Mouse (Mus musculus) limb, embryonic 12.5 days (tissue): ENCODE data around the gene Gpr108. TPM values are rescaled to one million over a fixed set of nuclear protein-coding genes. Genes with fewer than 3 reads are reported as not detected.

ENCODE experiments used
- ATAC-seq: fragments of 200-750 bp; cut with Nextera tagmentation; 2 replicates; pipeline ENCODE4 v1.8.0; 2017; ENCODE audit warnings: low read depth, moderate TSS enrichment; ENCODE audit not compliant: insufficient number of reproducible peaks, insufficient read depth, low FRiP score, low TSS enrichment
- H3K27ac ChIP-seq: fragments of 300-500 bp; sonication (generic); 2 replicates; pipeline ENCODE4 v1.5.1; 2016; ENCODE audit warnings: mild to moderate bottlenecking, moderate library complexity
- H3K27me3 ChIP-seq: fragments of 300-500 bp; sonication (generic); 2 replicates; pipeline ENCODE4 v1.6.1; 2016; ENCODE audit warnings: mild to moderate bottlenecking, moderate library complexity
- H3K36me3 ChIP-seq: fragments of 300-500 bp; sonication (generic); 2 replicates; pipeline ENCODE4 v1.6.1; 2016; ENCODE audit warnings: mild to moderate bottlenecking, moderate library complexity
- H3K4me1 ChIP-seq: fragments of 300-500 bp; sonication (generic); replicated peaks from 2 replicates; pipeline ENCODE4 v1.6.1; 2016
- H3K4me2 ChIP-seq: fragments of 300-500 bp; sonication (generic); 2 replicates; pipeline ENCODE4 v1.6.1; 2016; ENCODE audit warnings: mild to moderate bottlenecking, moderate library complexity
- H3K4me3 ChIP-seq: fragments of 300-500 bp; sonication (generic); replicated peaks from 2 replicates; pipeline ENCODE4 v1.5.1; 2016; ENCODE audit warnings: mild to moderate bottlenecking
- H3K9ac ChIP-seq: fragments of 300-500 bp; sonication (generic); replicated peaks from 2 replicates; pipeline ENCODE4 v1.6.1; 2016; ENCODE audit warnings: mild to moderate bottlenecking, moderate library complexity
- H3K9me3 ChIP-seq: fragments of 300-500 bp; sonication (generic); 2 replicates; pipeline ENCODE4 v1.6.1; 2016; ENCODE audit warnings: mild to moderate bottlenecking, moderate library complexity
- WGBS: fragments of 180-500 bp; shearing (Covaris S2); methylation state at CpG from one replicate; pipeline ENCODE4 v1.1.7; 2016; 5-methylcytosine and 5-hydroxymethylcytosine counted together
- polyA plus RNA-seq: library from polyadenylated mRNA; unstranded; fragments of >200 nt; fragmentation: Nextera tagmentation; extraction: Ambion mirVana; gene quantifications from 2 replicates; pipeline ENCODE4 v1.2.1, GENCODE M21; 2016

Gpr108 gene
- polyA plus RNA-seq, 1 experiment from 2014 or later, result 30.0 TPM

- Histone ChIP-seq H3K9ac (no peak overlapping the region), H3K27ac (no peak overlapping the region), H3K27me3 (peaks cover 34% of the 10 kb centered on the region), H3K9me3 (no peaks in the 10 kb centered on the region), H3K4me2 (no peak overlapping the region), H3K36me3 (no peaks in the 10 kb centered on the region), H3K4me3 (no peak overlapping the region), H3K4me1 (peaks cover 8% of the 10 kb centered on the region; the same call in 1 of the 2 replicates)
- whole genome bisulfite sequencing, result 72% methylated on average over 9 of the region's 9 CpGs
- ATAC-seq, result no peak
Observed at GRCm38 (mm10) chr17:57271301-57271700, 23.1 kb upstream of the Gpr108 start.

- Histone ChIP-seq H3K36me3 (peaks cover 17% of the 10 kb centered on the region), H3K27me3 (peaks cover 2% of the 10 kb centered on the region; the same call in 1 of the 2 replicates), H3K4me2 (no peak overlapping the region), H3K4me1 (0 out of 2 replicates have a peak, but pooled peaks cover 5% of the 10 kb centered on the region), H3K9me3 (no peaks in the 10 kb centered on the region), H3K9ac (no peak overlapping the region), H3K4me3 (no peak overlapping the region), H3K27ac (no peak overlapping the region)
- 89% methylated on average over 6 of the region's 6 CpGs for WGBS
- ATAC-seq, result no peak
Observed at GRCm38 (mm10) chr17:57267556-57268126, 19.4 kb upstream of the Gpr108 start.

GRCm38 (mm10) chr17:57264972-57265945, 17.0 kb upstream of the Gpr108 start:
- Histone ChIP-seq H3K4me3 (peak overlapping the region; percentile 17; the same call in 1 of the 2 replicates), H3K27ac (no peak overlapping the region), H3K9me3 (no peaks in the 10 kb centered on the region), H3K9ac (no peak overlapping the region), H3K27me3 (no peaks in the 10 kb centered on the region), H3K4me2 (peak overlapping the region; percentile 43), H3K36me3 (peaks cover 40% of the 10 kb centered on the region), H3K4me1 (0 out of 2 replicates have a peak, but pooled peaks cover 5% of the 10 kb centered on the region)
- ATAC-seq, result peak; percentile 59; the same call in 1 of the 2 replicates
- 24% methylated on average over 22 of the region's 22 CpGs for WGBS

GRCm38 (mm10) chr17:57264164-57264563, 15.9 kb upstream of the Gpr108 start:
- H3K36me3 ChIP-seq, result peaks cover 51% of the 10 kb centered on the region

GRCm38 (mm10) chr17:57262901-57263550, 14.8 kb upstream of the Gpr108 start:
- whole genome bisulfite sequencing, result 89% methylated on average over 17 of the region's 17 CpGs
- H3K4me2 ChIP-seq, result no peak overlapping the region
- H3K9me3 ChIP-seq, result no peaks in the 10 kb centered on the region
- H3K36me3 ChIP-seq, result peaks cover 62% of the 10 kb centered on the region
- H3K9ac ChIP-seq, result no peak overlapping the region
- H3K4me1 ChIP-seq, result 0 out of 2 replicates have a peak, but pooled peaks cover 5% of the 10 kb centered on the region
- no peak overlapping the region for H3K27ac ChIP-seq
- no peak overlapping the region for H3K4me3 ChIP-seq
- ATAC-seq, result no peak
- H3K27me3 ChIP-seq, result no peaks in the 10 kb centered on the region

More at GRCm38 (mm10) chr17:57264164-57264563, 15.9 kb upstream of the Gpr108 start:
- H3K4me2 ChIP-seq, result no peak overlapping the region
- H3K27me3 ChIP-seq, result no peaks in the 10 kb centered on the region
- H3K27ac ChIP-seq, result no peak overlapping the region
- no peak overlapping the region for H3K4me3 ChIP-seq
- no peak for ATAC-seq
- no peak overlapping the region for H3K9ac ChIP-seq
- 85% methylated on average over 2 of the region's 2 CpGs for WGBS
- H3K9me3 ChIP-seq, result no peaks in the 10 kb centered on the region
- 0 out of 2 replicates have a peak, but pooled peaks cover 5% of the 10 kb centered on the region for H3K4me1 ChIP-seq

- WGBS, result 57% methylated on average over 1 of the region's 1 CpGs
- ATAC-seq, result no peak
Observed at GRCm38 (mm10) chr17:57261796-57262195, 13.6 kb upstream of the Gpr108 start.

GRCm38 (mm10) chr17:57261286-57261685, 13.0 kb upstream of the Gpr108 start:
- Histone ChIP-seq H3K4me2 (no peak overlapping the region), H3K9ac (no peak overlapping the region), H3K27ac (no peak overlapping the region), H3K27me3 (no peaks in the 10 kb centered on the region), H3K36me3 (peaks cover 79% of the 10 kb centered on the region), H3K9me3 (no peaks in the 10 kb centered on the region), H3K4me3 (no peak overlapping the region), H3K4me1 (0 out of 2 replicates have a peak, but pooled peaks cover 5% of the 10 kb centered on the region)
- 91% methylated on average over 4 of the region's 4 CpGs for WGBS
- no peak for ATAC-seq

More at GRCm38 (mm10) chr17:57261796-57262195, 13.6 kb upstream of the Gpr108 start:
- no peak overlapping the region for H3K27ac ChIP-seq
- no peaks in the 10 kb centered on the region for H3K27me3 ChIP-seq
- H3K4me2 ChIP-seq, result no peak overlapping the region
- H3K36me3 ChIP-seq, result peaks cover 74% of the 10 kb centered on the region
- H3K4me1 ChIP-seq, result 0 out of 2 replicates have a peak, but pooled peaks cover 5% of the 10 kb centered on the region
- H3K4me3 ChIP-seq, result no peak overlapping the region
- no peak overlapping the region for H3K9ac ChIP-seq
- no peaks in the 10 kb centered on the region for H3K9me3 ChIP-seq

- Histone ChIP-seq H3K4me1 (0 out of 2 replicates have a peak, but pooled peaks cover 3% of the 10 kb centered on the region), H3K9ac (no peak overlapping the region), H3K36me3 (peaks cover 88% of the 10 kb centered on the region)
Observed at GRCm38 (mm10) chr17:57260351-57260750, 12.1 kb upstream of the Gpr108 start.

GRCm38 (mm10) chr17:57259742-57260141, 11.5 kb upstream of the Gpr108 start:
- H3K27ac ChIP-seq, result no peak overlapping the region
- ATAC-seq, result no peak
- no peaks in the 10 kb centered on the region for H3K4me1 ChIP-seq
- no peak overlapping the region for H3K4me2 ChIP-seq
- no peak overlapping the region for H3K9ac ChIP-seq
- H3K27me3 ChIP-seq, result no peaks in the 10 kb centered on the region
- H3K9me3 ChIP-seq, result no peaks in the 10 kb centered on the region
- H3K4me3 ChIP-seq, result no peak overlapping the region
- WGBS, result 89% methylated on average over 8 of the region's 8 CpGs
- H3K36me3 ChIP-seq, result peaks cover 94% of the 10 kb centered on the region

More at GRCm38 (mm10) chr17:57260351-57260750, 12.1 kb upstream of the Gpr108 start:
- Histone ChIP-seq H3K27me3 (no peaks in the 10 kb centered on the region), H3K4me2 (no peak overlapping the region), H3K9me3 (no peaks in the 10 kb centered on the region), H3K4me3 (no peak overlapping the region), H3K27ac (no peak overlapping the region)
- WGBS, result 93% methylated on average over 9 of the region's 9 CpGs
- no peak for ATAC-seq

GRCm38 (mm10) chr17:57258191-57258590, 9.9 kb upstream of the Gpr108 start:
- no peak overlapping the region for H3K4me3 ChIP-seq
- H3K27me3 ChIP-seq, result no peaks in the 10 kb centered on the region
- H3K9ac ChIP-seq, result no peak overlapping the region
- peaks cover 99% of the 10 kb centered on the region for H3K36me3 ChIP-seq
- no peaks in the 10 kb centered on the region for H3K4me1 ChIP-seq
- H3K27ac ChIP-seq, result no peak overlapping the region
- ATAC-seq, result no peak
- no peaks in the 10 kb centered on the region for H3K9me3 ChIP-seq
- H3K4me2 ChIP-seq, result no peak overlapping the region
- WGBS, result 95% methylated on average over 3 of the region's 3 CpGs
